Mouse (Mus musculus): ENCODE results near the gene Tyrp1. TPM values are rescaled to one million over a fixed set of nuclear protein-coding genes. Genes with fewer than 3 reads are reported as not detected.

Gene Tyrp1
- polyA plus RNA-seq, 1 experiment = not detected

DNA sequence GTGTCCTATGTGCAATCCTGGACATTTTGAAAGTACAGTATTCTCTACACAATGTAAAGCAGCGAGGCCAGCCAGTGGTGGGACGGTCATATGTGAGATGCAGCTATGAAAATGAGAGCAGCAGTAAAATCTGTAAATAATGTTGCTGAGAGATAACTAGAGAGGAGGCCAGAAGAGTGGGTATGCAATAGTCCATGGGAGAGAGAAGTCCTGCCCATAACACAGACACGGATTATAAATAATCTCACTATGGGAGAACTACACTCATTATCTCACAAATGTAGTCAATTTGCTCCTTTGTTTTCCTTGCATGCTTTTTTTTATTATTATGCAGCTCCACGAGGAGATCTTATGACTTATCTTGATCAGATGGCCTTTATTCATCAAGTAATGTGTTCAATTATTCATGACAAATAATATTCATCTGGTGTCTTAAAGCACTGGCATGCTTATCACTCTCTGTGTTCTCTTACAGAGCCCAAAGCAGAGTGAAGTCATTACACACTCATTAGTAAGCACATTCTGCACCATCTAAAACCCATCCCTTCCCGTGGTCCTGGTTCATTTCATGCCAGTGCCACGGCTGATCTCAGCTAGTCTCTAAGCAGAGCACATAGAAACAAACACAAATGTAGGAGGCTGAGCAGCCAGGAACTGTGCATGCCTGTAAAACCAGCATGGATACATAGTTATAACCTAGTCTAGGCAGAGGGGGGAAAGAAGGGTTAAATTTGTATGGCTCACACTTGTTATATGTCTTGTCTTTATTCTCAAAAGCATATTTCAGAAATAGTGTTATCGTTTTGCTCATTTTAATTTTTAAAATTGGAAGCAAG, 18.9 kb downstream of the Tyrp1 start:
- H3K4me3 ChIP-seq (replicated peaks; ENCODE audit: control insufficient read depth, low read depth, low read length) = no peak overlapping the region
- H3K27ac ChIP-seq (ENCODE audit: control insufficient read depth, insufficient read depth, low read depth, low read length, poor library complexity) = no peak overlapping the region
- H3K4me1 ChIP-seq (ENCODE audit: control insufficient read depth, insufficient read depth, low read length) = no peaks in the 10 kb centered on the region
- 65% methylated on average over 7 of the region's 7 CpGs for WGBS
- no peak for TF ChIP-seq CTCF (IDR thresholded peaks at IDR 0.05; ENCODE audit: control insufficient read depth, insufficient read depth, low read length)
- no peak for TF ChIP-seq POLR2A (IDR thresholded peaks at IDR 0.05; ENCODE audit: borderline replicate concordance, control insufficient read depth, low read depth, low read length)

DNA sequence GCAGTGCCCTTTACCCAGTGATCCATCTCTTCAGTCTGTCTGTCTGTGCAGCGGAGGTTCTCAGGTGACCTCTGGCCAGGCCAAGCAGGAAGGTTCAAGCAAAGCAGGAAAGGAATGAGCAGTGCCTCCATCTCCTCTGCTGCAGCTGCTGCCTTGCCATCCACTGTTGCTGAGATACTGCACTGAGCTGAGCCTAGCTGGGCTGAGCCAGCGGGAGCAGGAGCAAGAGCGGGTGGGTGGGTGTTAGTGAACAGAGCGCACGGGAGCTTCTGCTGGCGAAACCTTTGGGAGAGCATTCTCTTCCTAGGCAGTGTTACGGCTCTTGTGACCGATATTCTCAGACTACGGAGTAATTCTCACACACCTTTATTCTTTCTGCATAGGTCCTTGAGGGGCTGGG, 21.6 kb downstream of the Tyrp1 start:
- Histone ChIP-seq H3K4me3 (replicated peaks; ENCODE audit: control insufficient read depth, low read depth, low read length) (no peak overlapping the region), H3K4me1 (ENCODE audit: control insufficient read depth, insufficient read depth, low read length) (no peaks in the 10 kb centered on the region), H3K27ac (ENCODE audit: control insufficient read depth, insufficient read depth, low read depth, low read length, poor library complexity) (no peak overlapping the region)
- TF ChIP-seq POLR2A (IDR thresholded peaks at IDR 0.05; ENCODE audit: borderline replicate concordance, control insufficient read depth, low read depth, low read length) = no peak
- TF ChIP-seq CTCF (IDR thresholded peaks at IDR 0.05; ENCODE audit: control insufficient read depth, insufficient read depth, low read length) = no peak
- WGBS = 85% methylated on average over 9 of the region's 9 CpGs

DNA sequence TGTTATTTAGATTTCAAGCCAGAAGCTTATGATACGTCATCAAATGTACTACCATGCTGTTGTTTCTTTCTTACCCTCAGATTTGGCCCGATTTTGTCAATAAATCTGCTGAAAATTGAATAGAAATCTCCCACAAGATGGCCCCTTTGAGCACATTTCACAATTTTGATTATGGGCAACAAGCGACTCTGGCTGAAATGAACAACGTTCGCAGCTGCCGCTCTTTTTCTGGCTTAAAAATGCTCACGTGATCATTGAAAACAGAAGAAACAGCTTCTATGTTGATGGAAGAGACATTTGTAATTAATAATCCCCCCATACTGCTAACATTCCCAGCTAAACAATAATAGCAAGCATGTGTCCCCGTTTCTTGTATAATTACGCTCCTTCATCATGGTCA, 29.0 kb downstream of the Tyrp1 start:
- H3K4me3 ChIP-seq (replicated peaks; ENCODE audit: control insufficient read depth, low read depth, low read length) = no peak overlapping the region
- 83% methylated on average over 9 of the region's 9 CpGs for WGBS
- H3K27ac ChIP-seq (ENCODE audit: control insufficient read depth, insufficient read depth, low read depth, low read length, poor library complexity) = no peak overlapping the region
- H3K4me1 ChIP-seq (ENCODE audit: control insufficient read depth, insufficient read depth, low read length) = no peaks in the 10 kb centered on the region
- no peak for TF ChIP-seq POLR2A (IDR thresholded peaks at IDR 0.05; ENCODE audit: borderline replicate concordance, control insufficient read depth, low read depth, low read length)
- no peak for TF ChIP-seq CTCF (IDR thresholded peaks at IDR 0.05; ENCODE audit: control insufficient read depth, insufficient read depth, low read length)

DNA sequence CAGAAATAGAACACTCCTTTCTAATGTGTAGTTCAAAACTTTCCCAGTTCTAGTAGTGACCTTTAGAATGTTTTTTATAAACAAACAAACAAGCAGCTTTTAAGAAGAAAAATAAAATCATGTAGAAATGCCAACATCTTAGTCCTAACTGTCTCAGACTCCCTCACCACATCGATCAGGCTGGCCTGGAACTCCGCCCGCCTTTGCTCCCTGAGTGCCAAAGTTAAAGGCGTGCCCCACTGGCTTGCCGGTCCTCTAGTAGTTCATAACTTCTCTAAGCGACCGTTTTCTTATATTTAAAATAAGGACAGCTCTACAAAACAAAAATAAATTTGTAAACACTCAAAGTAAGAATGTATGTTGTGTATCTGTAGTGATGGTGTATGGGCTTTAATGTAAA, 30.0 kb downstream of the Tyrp1 start:
- TF ChIP-seq POLR2A (IDR thresholded peaks at IDR 0.05; ENCODE audit: borderline replicate concordance, control insufficient read depth, low read depth, low read length) = no peak
- TF ChIP-seq CTCF (IDR thresholded peaks at IDR 0.05; ENCODE audit: control insufficient read depth, insufficient read depth, low read length) = no peak
- Histone ChIP-seq H3K4me1 (ENCODE audit: control insufficient read depth, insufficient read depth, low read length) (no peaks in the 10 kb centered on the region), H3K27ac (ENCODE audit: control insufficient read depth, insufficient read depth, low read depth, low read length, poor library complexity) (no peak overlapping the region), H3K4me3 (replicated peaks; ENCODE audit: control insufficient read depth, low read depth, low read length) (no peak overlapping the region)
- 74% methylated on average over 7 of the region's 7 CpGs for WGBS

DNA sequence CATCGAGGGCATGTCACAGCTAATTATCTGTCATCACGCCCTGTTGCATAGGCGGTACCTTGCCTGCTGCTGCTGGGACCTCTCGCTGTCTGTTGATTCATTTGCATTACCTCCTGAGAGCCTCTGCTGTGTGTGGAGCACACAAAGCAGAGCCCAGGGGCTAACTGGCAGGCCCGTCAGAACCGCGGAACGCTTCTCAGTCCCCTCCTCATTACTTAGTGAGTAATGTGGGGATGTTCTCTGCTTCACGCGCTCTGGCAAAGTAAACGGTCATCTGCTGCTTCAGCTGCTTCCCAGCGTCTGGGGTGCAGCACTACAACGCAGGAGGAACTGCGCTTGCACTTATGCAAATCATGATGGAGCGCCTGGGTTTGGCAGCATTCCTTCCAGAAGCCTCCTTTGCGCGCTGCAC, 30.6 kb downstream of the Tyrp1 start:
- no peaks in the 10 kb centered on the region for H3K4me1 ChIP-seq (ENCODE audit: control insufficient read depth, insufficient read depth, low read length)
- no peak overlapping the region for H3K4me3 ChIP-seq (replicated peaks; ENCODE audit: control insufficient read depth, low read depth, low read length)
- no peak for TF ChIP-seq CTCF (IDR thresholded peaks at IDR 0.05; ENCODE audit: control insufficient read depth, insufficient read depth, low read length)
- TF ChIP-seq POLR2A (IDR thresholded peaks at IDR 0.05; ENCODE audit: borderline replicate concordance, control insufficient read depth, low read depth, low read length) = no peak
- H3K27ac ChIP-seq (ENCODE audit: control insufficient read depth, insufficient read depth, low read depth, low read length, poor library complexity) = no peak overlapping the region
- 4% methylated on average over 17 of the region's 17 CpGs for WGBS

DNA sequence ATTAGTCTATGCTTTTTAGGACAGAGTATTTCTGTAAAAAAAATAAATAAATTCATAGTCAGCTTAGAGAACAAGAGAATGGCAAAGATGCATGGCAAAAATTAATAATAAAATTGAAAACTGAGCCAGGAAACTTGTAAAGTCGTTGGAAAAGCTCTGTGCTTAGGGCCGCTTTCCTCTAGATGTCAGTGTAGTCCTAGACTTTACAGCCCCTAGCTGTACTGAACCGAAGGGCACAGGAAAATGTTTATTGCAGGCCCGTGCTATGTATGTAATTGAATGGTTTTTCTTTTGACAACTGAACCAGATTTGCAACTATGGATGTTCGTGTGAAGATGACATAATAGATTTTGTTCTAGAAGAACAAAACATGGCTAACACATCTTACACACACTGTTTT, 32.1 kb downstream of the Tyrp1 start:
- 27% methylated on average over 5 of the region's 5 CpGs for WGBS
- Histone ChIP-seq H3K27ac (ENCODE audit: control insufficient read depth, insufficient read depth, low read depth, low read length, poor library complexity) (no peak overlapping the region), H3K4me1 (ENCODE audit: control insufficient read depth, insufficient read depth, low read length) (no peaks in the 10 kb centered on the region), H3K4me3 (replicated peaks; ENCODE audit: control insufficient read depth, low read depth, low read length) (no peak overlapping the region)
- TF ChIP-seq CTCF (IDR thresholded peaks at IDR 0.05; ENCODE audit: control insufficient read depth, insufficient read depth, low read length) (no peak), POLR2A (IDR thresholded peaks at IDR 0.05; ENCODE audit: borderline replicate concordance, control insufficient read depth, low read depth, low read length) (no peak)

DNA sequence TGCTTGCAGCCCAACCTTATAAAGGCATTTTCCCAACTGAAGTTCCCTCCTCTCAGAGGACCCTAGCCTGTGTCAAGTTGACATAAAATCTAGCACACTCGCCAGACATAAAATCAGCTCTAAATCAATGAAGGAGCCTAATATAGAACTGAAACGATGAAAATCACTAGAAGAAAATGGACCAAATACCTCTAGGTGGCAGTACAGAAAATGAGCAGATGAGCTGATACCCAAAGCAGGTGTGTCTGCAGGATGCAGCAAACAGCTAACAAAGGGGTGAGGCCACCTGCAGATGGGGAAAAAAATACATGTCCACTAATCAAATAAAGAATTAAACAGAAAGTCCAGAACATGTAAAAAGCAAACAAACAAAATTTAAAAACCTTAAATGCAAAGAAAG, 35.7 kb downstream of the Tyrp1 start:
- Histone ChIP-seq H3K4me3 (replicated peaks; ENCODE audit: control insufficient read depth, low read depth, low read length) (no peak overlapping the region), H3K4me1 (ENCODE audit: control insufficient read depth, insufficient read depth, low read length) (no peaks in the 10 kb centered on the region), H3K27ac (ENCODE audit: control insufficient read depth, insufficient read depth, low read depth, low read length, poor library complexity) (no peak overlapping the region)
- 27% methylated on average over 2 of the region's 2 CpGs for WGBS
- TF ChIP-seq CTCF (IDR thresholded peaks at IDR 0.05; ENCODE audit: control insufficient read depth, insufficient read depth, low read length) (no peak), POLR2A (IDR thresholded peaks at IDR 0.05; ENCODE audit: borderline replicate concordance, control insufficient read depth, low read depth, low read length) (no peak)

DNA sequence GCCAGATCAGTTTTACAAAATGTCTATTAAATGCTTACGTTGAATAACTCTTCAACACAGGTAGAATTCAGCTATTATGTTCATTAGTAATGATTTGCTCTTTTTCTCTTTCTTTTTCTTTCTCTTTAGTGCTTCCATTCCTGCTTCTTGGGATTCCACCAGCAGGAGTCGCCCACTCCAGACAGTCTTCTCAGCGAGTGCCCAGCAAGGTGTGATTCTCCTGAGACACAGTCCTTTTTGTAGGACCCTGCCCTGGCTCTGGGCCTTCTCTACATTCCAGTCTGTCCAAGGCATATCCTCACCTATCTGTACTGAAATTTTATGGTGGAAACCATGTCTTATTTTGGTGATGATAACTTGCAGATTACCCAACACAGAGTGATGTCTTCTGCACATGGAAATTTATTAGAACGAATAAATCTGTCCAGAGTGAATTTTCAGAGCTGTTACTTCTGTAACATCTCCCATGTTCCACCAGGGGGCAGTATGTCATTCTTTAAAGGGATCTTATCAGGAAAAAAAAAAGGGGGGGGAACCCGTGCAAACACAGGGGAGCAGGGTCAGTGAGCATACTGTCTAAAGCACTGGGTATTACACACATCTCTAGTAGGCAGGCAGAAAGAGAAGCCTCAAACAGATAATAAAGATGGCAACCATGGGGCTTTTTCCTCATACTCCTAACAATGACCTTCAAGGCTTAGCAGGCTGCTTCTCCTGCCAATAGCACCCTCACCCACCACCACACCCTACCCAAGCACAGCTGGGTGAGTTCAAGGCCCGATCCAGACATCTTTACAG, 39.1 kb downstream of the Tyrp1 start:
- 41% methylated on average over 6 of the region's 6 CpGs for WGBS
- no peak for TF ChIP-seq POLR2A (IDR thresholded peaks at IDR 0.05; ENCODE audit: borderline replicate concordance, control insufficient read depth, low read depth, low read length)
- no peak for TF ChIP-seq CTCF (IDR thresholded peaks at IDR 0.05; ENCODE audit: control insufficient read depth, insufficient read depth, low read length)
- Histone ChIP-seq H3K4me1 (ENCODE audit: control insufficient read depth, insufficient read depth, low read length) (no peaks in the 10 kb centered on the region), H3K4me3 (replicated peaks; ENCODE audit: control insufficient read depth, low read depth, low read length) (no peak overlapping the region), H3K27ac (ENCODE audit: control insufficient read depth, insufficient read depth, low read depth, low read length, poor library complexity) (no peak overlapping the region)
